Mouse (Mus musculus) bone marrow, adult 2 months (tissue): ENCODE data around the gene Nid1.

Source experiments
- CTCF ChIP-seq: fragments of 200-500 bp; IDR thresholded peaks from 2 replicates; pipeline ENCODE4 v1.5.1; 2011; ENCODE audit warnings: low read length, control low read depth; ENCODE audit not compliant: control insufficient read depth, insufficient read depth
- POLR2A ChIP-seq: fragments of 200-500 bp; IDR thresholded peaks from 2 replicates; pipeline ENCODE4 v1.6.1; 2011; ENCODE audit warnings: low read depth, mild to moderate bottlenecking, control low read depth, low read length, borderline replicate concordance; ENCODE audit not compliant: control insufficient read depth

GRCm38 (mm10) chr13:13489861-13490260 lies 52.5 kb downstream of the Nid1 start:
- no peak for TF ChIP-seq CTCF
- TF ChIP-seq POLR2A: no peak
